Mouse (Mus musculus): ENCODE data around the gene Cfap298.

DNA sequence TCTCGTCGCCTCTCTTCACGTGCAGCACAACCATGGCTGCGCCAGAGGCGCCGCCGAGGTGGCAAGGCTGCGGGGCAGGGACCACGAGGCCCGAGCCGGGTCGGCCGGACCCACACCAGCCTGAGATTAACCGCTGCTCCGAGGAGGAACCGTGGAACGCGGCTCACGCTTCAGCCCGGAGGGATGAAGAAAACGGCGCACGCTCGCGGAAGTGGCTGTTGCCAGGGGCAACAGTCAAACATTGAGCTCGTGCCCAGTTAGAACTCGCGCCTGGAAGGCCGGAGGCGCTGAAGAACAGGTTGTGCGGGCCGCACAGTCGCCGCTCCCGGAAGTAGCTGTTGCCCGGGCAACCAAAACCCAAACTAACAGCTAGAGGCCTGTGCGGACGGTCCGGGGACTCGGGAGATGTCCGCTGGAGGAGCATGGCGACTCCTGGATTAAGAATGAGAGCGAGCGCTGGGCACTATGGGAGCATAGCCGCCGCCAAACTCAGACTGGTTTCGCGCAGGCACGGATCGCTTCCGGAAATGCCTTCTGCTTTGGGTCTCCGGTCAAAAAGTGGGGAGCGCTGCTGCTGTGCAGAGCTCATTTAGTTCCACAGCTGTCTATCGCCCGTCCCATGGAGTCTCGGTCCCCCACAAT is at the start of gene Cfap298:
- no peak for TF ChIP-seq CTCF (IDR thresholded peaks at IDR 0.05; ENCODE audit: insufficient read depth, low read length)
- peak; percentile 60; the same call in 1 of the 2 replicates for TF ChIP-seq POLR2A (IDR thresholded peaks at IDR 0.05; ENCODE audit: borderline replicate concordance, extremely low read depth, low read depth, low read length)
